Mouse (Mus musculus) naive thymus-derived CD4-positive, alpha-beta T cell, adult 5 months (primary cell): ENCODE data around the gene Hcfc1r1. TPM values are rescaled to one million over a fixed set of nuclear protein-coding genes. Genes with fewer than 3 reads are reported as not detected.

Source experiments
- polyA plus RNA-seq: library from polyadenylated mRNA; unstranded; fragments of 100-300 nt; shearing (Covaris generic); gene quantifications from one replicate; pipeline ENCODE4 v1.2.1, GENCODE M21; 2017

Hcfc1r1 gene
- polyA plus RNA-seq, result 46.7 TPM

DNA sequence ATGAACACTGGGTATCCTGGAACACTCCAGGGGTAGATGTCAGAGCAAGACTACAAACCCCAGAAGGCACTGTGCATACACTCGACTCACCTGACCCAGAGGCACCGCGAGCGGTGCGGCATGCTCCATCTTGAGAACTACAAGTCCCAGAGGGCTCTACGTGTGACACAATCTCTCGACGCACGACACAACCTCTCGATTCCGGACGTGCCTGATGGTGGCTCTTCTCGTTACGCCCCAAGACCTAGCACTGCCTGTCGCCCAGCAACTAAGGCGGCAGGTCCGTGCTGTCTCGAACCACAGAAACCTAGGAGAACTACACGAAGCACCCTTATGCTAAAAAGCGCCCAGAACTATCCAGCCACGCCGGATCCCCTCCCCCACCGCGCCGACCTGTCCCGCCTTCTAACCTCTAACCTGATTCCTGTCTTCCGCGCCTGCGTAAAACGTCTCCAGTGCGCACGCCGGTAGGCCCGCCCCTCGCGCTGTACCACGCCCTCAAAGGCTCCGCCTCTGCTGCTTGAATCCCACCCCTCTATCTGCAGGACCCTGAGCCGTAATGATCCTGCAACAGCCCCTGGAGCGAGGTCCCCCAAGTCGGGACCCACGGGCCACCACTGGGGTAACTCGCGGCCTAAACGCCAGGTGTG is at the start of gene Hcfc1r1, which contains the start of gene Thoc6:
Gene Hcfc1r1 (plus strand): TSS at position 173 of the 650 bp plus-strand sequence.
Gene Thoc6 (minus strand): TSS at position 459 of the 650 bp plus-strand sequence.

DNA sequence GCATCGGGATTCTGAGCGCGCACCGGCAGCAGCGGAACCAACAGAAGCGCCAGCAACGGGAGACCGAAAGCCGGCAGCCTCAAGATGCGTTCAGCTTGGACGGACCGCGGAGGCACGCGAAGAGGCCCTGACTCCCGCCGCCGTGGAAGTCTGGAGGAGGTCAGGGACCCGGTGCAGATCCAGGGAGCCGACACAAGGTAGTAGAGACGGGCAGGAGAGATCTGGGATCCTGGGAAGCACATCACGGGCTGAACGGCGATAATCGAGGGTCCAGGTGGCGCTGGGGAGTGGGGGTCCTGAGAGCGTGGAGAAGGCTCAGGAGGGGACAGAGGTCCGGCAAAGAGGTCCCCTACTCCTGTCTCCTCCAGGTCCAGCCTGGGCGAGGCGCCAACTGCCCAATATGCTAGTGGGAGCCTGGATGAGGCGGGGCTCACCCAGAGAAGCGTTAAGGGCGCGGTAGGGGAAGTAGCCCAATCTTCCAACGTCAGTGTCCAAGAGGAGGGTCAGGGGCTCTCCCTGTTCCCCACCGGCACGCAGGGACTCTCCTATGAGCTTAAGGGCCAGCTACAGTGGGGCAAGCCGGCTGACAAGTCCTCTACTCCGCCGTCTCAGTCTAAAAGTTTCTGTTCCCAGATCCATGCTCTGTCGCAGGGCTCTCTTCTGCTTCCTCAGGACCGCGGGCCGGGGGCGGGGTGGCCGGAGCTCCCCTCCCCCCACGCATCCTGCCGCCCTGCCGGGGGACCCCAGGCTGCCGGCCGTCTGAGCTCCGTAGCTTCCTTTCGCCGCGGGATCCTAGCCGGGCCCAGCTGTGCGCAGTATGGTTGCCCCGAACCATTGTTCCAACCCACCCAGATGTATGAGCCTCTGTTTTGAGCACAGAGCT is 28.5 kb upstream of the Hcfc1r1 start, which contains the start of gene Mmp25:
Gene Mmp25 (minus strand): TSS at position 665 of the 883 bp plus-strand sequence.

DNA sequence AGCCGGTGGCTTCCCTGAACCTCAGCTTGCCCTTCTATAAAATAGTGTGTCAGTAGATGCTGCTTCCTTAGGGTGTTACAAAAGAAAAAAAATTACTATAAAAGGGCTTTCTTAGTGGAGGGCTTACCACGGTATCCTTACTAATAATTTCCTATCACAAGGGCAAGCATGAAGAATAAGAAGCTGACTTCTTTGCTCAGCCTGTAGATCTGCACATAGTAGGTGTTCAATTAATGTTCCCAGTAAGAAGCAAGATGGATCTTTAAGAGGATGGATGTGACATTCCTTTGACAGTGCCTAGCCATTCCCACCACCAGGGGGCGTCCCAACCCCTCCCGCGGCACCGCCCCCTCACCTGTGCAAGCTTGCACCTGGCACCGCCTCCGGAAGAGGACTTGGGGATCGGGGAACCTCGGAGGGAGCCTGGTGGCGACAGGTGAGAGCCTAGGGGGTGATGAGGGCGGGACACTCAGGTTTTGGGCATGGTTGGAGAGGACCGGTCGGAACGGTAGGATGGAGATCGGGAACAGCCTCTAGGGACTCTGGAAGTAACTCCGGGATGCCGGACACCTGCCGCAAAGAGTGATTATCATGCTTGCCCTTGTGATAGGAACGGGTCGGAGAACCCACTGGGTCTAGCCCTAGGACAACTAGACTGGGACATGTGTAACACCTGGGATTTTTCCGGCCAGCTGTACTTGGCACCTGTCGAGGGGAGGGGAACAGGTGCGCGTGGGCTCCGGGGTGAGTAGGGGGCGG is 13.1 kb upstream of the Hcfc1r1 start, which contains the start of gene Bicdl2:
Gene Bicdl2 (plus strand): TSS at position 390 of the 759 bp plus-strand sequence.

DNA sequence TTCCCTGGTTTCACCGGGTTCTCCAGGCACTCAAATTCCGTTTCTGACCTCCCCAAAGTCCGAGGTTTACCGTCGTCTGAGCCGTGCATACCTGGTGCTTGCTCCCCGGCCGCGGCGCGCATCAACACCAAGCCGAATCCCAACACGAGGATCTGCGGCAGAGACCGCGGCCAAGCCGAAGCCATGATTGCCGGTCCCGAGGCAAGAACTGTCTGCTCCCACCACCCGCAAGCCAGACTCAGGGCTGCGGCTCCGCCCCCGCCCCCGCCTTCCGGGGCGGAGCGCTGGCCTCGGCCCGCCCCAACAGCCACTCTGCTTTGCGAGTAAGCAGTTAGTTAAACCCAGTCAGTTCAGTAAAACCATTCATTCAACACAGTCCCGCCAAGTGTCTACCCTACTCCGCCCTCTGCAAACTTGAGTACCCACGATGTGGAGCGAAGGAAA is 3.9 kb downstream of the Hcfc1r1 start, which contains the start of gene Tnfrsf12a:
Gene Tnfrsf12a (minus strand): TSS at position 233 of the 444 bp plus-strand sequence.

DNA sequence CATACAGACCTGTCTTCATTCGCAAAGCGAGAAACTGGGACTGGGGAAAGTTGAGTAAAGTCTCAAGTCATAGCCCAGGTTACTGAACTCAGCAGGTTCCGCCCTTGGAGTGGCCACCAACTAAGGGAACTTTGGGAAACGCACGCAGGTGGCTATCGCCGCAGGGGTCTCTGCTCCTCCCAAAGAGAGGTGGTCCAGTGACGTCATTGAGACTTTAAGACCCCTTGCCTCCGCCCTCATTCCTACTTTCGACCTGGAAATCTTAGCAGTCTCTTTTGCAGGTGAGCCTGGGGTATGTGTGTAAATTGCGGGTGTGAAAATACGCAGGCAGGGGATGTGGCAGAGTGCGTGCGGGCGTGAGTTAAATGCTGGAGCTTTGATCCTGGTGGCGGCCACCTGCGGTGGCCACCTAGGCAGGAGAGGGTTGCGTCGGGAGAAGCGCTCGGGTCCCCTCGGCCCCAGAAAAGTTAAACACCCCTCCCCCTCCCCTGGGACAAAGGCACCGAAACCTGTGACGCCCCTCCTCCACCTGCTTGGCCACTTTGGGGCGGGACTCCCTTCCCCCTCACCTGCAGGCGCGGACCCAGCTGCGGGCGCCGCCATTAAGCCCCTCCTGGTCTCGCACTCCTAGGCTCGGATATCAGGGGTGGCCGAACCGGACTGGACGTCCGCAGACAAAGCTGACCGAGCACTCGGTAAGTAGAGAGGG is 5.9 kb downstream of the Hcfc1r1 start, which contains the start of gene Cldn6:
Gene Cldn6 (plus strand): TSS at position 123 of the 709 bp plus-strand sequence.

DNA sequence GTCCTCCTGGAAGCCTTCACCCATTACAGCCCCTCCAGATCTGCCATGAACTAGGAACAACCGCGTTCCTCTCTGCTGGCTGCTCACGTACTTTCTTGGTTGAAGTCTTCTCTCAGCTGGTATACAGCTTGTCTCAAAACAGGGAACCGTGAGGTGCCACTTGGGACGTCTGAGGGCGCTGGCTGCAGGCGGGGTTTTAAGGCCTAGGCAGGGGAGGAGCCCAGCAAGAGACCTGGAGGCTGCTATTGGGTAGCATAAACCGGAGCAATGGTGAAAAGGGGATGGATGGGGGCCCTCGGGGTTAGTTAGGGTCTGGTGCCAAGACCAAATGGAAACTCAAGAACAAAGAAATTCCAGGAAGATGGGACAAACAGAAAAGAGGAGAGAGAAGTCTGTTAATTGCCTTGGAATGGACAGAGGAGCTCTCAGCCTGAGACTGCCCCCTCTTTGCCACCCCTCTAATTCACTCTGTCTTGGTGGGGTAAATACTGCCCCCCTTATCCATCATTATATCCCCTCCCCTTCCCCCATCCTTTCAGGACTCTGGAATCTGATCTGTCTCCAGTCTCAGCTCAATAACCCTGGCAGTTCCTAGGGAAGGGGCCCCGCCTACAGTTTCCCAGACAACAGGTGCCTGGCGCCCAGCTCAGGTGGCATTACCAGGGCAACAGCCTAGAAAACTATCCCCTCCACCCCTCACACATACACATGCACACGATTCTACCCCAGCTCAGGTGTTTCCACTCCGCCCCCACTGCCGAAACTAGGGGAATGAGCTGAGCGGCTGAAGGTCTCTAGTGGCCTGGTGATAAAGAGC is 10.7 kb downstream of the Hcfc1r1 start, which contains the start of gene Cldn9:
Gene Cldn9 (minus strand): TSS at position 171 of the 817 bp plus-strand sequence.

DNA sequence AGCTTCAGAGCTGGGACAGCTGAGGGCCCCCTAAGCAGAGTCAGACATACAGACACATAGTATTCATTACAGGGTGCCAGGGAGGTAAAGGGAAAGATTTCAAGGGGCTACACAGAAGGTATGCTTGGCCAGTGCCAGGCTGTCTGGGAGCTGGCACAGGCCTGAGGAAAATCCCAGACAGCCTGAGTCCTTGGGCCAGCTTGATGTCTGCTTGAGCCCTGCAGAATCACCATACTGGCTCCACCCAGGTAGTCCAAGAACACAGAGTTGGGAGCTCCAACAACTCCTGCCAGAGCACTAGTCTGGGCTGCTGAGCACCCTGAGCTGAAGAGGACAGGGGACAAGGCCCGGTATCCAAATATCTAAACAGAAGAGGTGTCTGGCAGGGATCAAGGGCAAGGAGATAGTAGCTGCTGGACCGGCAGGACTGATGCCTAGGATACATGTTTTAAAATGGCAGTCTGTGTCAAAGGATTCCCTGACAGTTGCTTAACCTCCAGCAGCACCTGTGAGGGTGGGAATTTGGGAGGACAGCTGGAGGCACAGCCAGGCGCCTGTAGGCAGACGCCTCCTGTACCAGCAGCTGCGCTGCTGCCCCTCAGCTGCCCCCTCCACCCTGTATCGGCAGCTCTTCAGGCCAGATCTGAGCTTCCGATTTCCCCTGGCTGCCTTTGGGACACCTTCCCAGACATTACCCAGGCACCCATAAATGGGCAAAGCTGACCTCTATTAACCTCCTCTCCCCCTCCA is 49.2 kb downstream of the Hcfc1r1 start, which contains the start of gene 1520401A03Rik:
Gene 1520401A03Rik (minus strand): TSS at position 408 of the 750 bp plus-strand sequence.

Other genes starting within 250 kb of the Hcfc1r1 start
- not detected for gene Vmn2r117, start 193.9 kb upstream of the Hcfc1r1 start, polyA plus RNA-seq
- 8.3 TPM for gene Zfp213, start 109.4 kb upstream of the Hcfc1r1 start, polyA plus RNA-seq
- gene Zfp13, start 74.1 kb upstream of the Hcfc1r1 start, polyA plus RNA-seq, result not detected
- 19.6 TPM for gene Zscan10, start 72.7 kb upstream of the Hcfc1r1 start, polyA plus RNA-seq
- gene Mmp25, start 28.3 kb upstream of the Hcfc1r1 start, polyA plus RNA-seq, result not detected
- not detected for gene Bicdl2, start 13.1 kb upstream of the Hcfc1r1 start, polyA plus RNA-seq
- gene Thoc6, start 286 bp downstream of the Hcfc1r1 start, polyA plus RNA-seq, result 35.4 TPM
- 38.8 TPM for gene Tnfrsf12a, start 3.9 kb downstream of the Hcfc1r1 start, polyA plus RNA-seq
- not detected for gene Cldn6, start 5.7 kb downstream of the Hcfc1r1 start, polyA plus RNA-seq
- gene Cldn9, start 10.4 kb downstream of the Hcfc1r1 start, polyA plus RNA-seq, result not detected
- 0.27 TPM for gene 1520401A03Rik, start 49.2 kb downstream of the Hcfc1r1 start, polyA plus RNA-seq
- 57.3 TPM for gene Pkmyt1, start 52.7 kb downstream of the Hcfc1r1 start, polyA plus RNA-seq
- gene Paqr4, start 67.3 kb downstream of the Hcfc1r1 start, polyA plus RNA-seq, result 1.00 TPM
- gene Kremen2, start 72.2 kb downstream of the Hcfc1r1 start, polyA plus RNA-seq, result 0.81 TPM
- 23.4 TPM for gene Flywch1, start 98.0 kb downstream of the Hcfc1r1 start, polyA plus RNA-seq
- gene Flywch2, start 112.5 kb downstream of the Hcfc1r1 start, polyA plus RNA-seq, result not detected
- gene Srrm2, start 116.9 kb downstream of the Hcfc1r1 start, polyA plus RNA-seq, result 1,111 TPM
- 324 TPM for gene Elob, start 155.5 kb downstream of the Hcfc1r1 start, polyA plus RNA-seq
- gene Prss33, start 162.5 kb downstream of the Hcfc1r1 start, polyA plus RNA-seq, result not detected
- not detected for gene Prss32, start 170.3 kb downstream of the Hcfc1r1 start, polyA plus RNA-seq
- not detected for gene Prss41, start 170.6 kb downstream of the Hcfc1r1 start, polyA plus RNA-seq
- gene Prss21, start 194.5 kb downstream of the Hcfc1r1 start, polyA plus RNA-seq, result not detected
- not detected for gene Dcpp1, start 207.3 kb downstream of the Hcfc1r1 start, polyA plus RNA-seq
- gene Dcpp2, start 207.3 kb downstream of the Hcfc1r1 start, polyA plus RNA-seq, result not detected
- gene Dcpp3, start 243.9 kb downstream of the Hcfc1r1 start, polyA plus RNA-seq, result not detected